Mouse (Mus musculus): Measurements from ENCODE around the gene Ropn1. TPM values are rescaled to one million over a fixed set of nuclear protein-coding genes. Genes with fewer than 3 reads are reported as not detected.
"Not testable (repeated sequence)": the region's sequence is repeated elsewhere in the genome, so short reads cannot be mapped to it uniquely, and the experiment has no call there.

Ropn1 gene
- total RNA-seq, 2 experiments from 2014 or later: not detected

GRCm38 (mm10) chr16:34689879-34690278, 40.2 kb downstream of the Ropn1 start:
- ATAC-seq (replicated peaks; ENCODE audit: poor library complexity, severe bottlenecking): no peak

- peak; percentile 99 for ATAC-seq (replicated peaks; ENCODE audit: poor library complexity, severe bottlenecking)
Observed at GRCm38 (mm10) chr16:34690334-34691144, 40.8 kb downstream of the Ropn1 start, which contains the start of gene Ccdc14. Ccdc14 (plus strand) TSS chr16:34690616.

GRCm38 (mm10) chr16:34691156-34691555, 41.4 kb downstream of the Ropn1 start:
- ATAC-seq (replicated peaks; ENCODE audit: poor library complexity, severe bottlenecking): no peak

- no peak for ATAC-seq (replicated peaks; ENCODE audit: poor library complexity, severe bottlenecking)
Observed at GRCm38 (mm10) chr16:34694477-34694876, 44.8 kb downstream of the Ropn1 start.

GRCm38 (mm10) chr16:34698721-34699120, 49.0 kb downstream of the Ropn1 start:
- not testable (repeated sequence) for ATAC-seq (replicated peaks; ENCODE audit: poor library complexity, severe bottlenecking)

- ATAC-seq (replicated peaks; ENCODE audit: poor library complexity, severe bottlenecking): peak; percentile 77
Observed at GRCm38 (mm10) chr16:34700165-34700827, 50.6 kb downstream of the Ropn1 start.

- no peak for ATAC-seq (replicated peaks; ENCODE audit: poor library complexity, severe bottlenecking)
Observed at GRCm38 (mm10) chr16:34700828-34701216, 51.1 kb downstream of the Ropn1 start.

- no peak for ATAC-seq (replicated peaks; ENCODE audit: poor library complexity, severe bottlenecking)
Observed at GRCm38 (mm10) chr16:34706019-34706418, 56.3 kb downstream of the Ropn1 start.

GRCm38 (mm10) chr16:34706487-34706946, 56.8 kb downstream of the Ropn1 start:
- no peak for ATAC-seq (replicated peaks; ENCODE audit: poor library complexity, severe bottlenecking)

GRCm38 (mm10) chr16:34711481-34711880, 61.8 kb downstream of the Ropn1 start:
- no peak for ATAC-seq (replicated peaks; ENCODE audit: poor library complexity, severe bottlenecking)

GRCm38 (mm10) chr16:34725156-34725555, 75.4 kb downstream of the Ropn1 start:
- ATAC-seq (replicated peaks; ENCODE audit: poor library complexity, severe bottlenecking): no peak

Other genes with a start within 250 kb of the Ropn1 start
- 3.0 and 3.8 TPM in 2 replicates for gene Kalrn, start 76.4 kb upstream of the Ropn1 start, total RNA-seq (2014; fragmentation: Nextera tagmentation)
- gene Kalrn, start 76.4 kb upstream of the Ropn1 start, total RNA-seq (2017): 2.3 and 3.6 TPM in 2 replicates
- gene Ccdc14, start 40.7 kb downstream of the Ropn1 start, total RNA-seq (2014; fragmentation: Nextera tagmentation): 9.5 and 11.5 TPM in 2 replicates
- gene Ccdc14, start 40.7 kb downstream of the Ropn1 start, total RNA-seq (2017): 10.1 and 11.3 TPM in 2 replicates
- 0.17 and 0.92 TPM in 2 replicates for gene Mylk, start 95.3 kb downstream of the Ropn1 start, total RNA-seq (2014; fragmentation: Nextera tagmentation)
- 3.1 and 4.3 TPM in 2 replicates for gene Mylk, start 95.3 kb downstream of the Ropn1 start, total RNA-seq (2017)